Mouse (Mus musculus): ENCODE measurements at regions not wholly inside any gene's neighbourhood (a gene's known extent, or its start where the extent isn't known, plus 50 kb on each side); places are given as distances from the start of the nearest gene placed in this dataset.

DNA sequence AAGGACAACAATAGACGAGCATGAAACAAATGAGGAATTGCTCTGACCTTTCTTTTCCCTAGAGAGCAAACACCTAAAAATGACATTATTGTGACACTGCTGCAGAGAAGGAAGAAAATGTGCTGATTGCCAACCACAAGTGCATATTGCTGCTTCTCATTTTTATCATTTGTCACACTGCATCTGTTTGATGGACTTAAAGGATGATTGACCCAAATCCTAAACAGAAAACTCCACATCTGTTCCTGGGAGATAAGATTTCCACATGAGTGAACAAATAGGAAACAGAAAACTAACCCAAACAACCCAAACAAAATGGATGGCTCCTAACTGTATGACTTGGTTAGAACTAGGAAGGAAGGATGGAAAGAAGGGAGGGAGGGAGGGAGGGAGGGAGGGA, 118.5 kb downstream of the Ccdc50 start:
- DNase-seq = no peak

GRCm38 (mm10) chr16:27523527-27524121, 135.0 kb downstream of the Ccdc50 start:
- DNase-seq = peak; percentile 14

DNA sequence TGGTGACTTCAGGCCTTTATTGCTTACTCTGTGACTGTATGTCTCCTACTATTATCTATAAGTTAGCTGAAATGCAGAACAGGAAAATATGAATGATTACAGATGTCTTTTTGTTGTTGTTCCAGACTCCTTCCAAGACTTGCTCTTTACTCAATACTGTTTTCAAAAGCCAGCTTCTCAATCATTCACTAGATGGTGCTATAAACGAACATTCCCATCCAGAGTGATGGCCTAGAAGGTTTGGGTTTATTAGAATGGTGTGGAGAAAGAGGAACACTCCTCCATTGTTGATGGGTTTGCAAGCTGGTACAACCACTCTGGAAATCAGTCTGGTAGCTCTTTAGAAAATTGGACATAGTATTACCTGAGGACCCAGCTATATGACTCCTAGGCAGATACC, 138.0 kb downstream of the Ccdc50 start:
- no peak for DNase-seq

- no peak for DNase-seq
These were observed 142.0 kb downstream of the Ccdc50 start for GRCm38 (mm10) chr16:27530634-27531033.

All from cerebellum, adult 8-10 months (tissue).